Mouse (Mus musculus) heart, adult 9 months (tissue): Measurements from ENCODE around the gene Rtl8a.
"Not testable (repeated sequence)": the region's sequence is repeated elsewhere in the genome, so short reads cannot be mapped to it uniquely, and the experiment has no call there.

Source experiments
- DNase-seq, 2 experiments: peaks; one replicate each; pipeline ENCODE4 v3.0.0; 2022; ENCODE audit warnings: low spot score in 2 of 2

Gene Rtl8a

DNA sequence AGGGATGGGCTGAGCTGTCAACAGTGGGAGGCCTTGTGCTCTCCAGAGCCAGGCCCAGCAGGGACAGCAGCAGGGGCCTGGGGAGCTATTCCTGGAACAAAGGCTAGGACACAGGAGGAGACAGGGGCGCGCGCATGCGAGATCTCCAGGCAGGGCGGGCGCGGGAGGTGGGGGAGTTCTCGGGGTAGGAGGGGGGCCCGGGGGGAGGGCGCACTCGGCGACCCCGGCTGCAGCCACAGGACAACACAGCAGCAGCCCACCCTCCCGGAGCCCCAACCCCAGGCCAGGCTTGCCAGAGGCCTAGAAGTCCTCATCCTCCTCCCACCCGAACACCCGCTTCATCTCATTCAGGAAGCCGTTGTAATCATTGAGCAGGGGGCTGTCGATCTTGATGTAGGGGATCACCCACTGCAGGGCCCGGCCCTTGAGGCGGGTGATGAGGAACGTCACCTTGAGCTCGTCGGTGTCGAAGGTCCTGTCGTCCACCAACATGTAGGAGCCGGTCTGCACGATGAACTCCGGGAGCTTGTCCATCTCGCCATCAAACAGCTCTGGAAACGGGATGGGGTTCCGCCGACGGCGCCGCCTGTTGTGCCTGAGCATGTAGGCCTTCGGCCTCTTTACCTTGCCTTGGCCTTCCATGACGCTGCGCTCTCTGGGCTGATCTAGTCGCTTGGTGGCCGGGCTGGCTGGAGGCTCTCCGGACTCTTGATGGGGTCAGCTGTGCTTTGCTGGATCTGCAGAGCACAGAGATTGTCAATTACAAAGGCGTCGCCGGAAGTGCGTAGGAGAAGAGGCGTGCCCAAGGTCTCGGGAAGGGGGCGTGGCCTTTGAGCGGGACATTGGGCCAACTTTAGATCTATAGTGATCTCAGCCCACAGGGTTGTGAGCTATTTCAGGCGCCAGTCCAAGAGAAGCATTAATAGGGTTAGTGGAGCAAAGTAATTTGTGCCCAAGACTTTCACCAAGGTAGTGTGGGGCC, at the start of gene Rtl8a:
Rtl8a (minus strand) TSS at position 703 of the 982 bp plus-strand sequence.
- peak; percentile 77 to 85 for DNase-seq

DNA sequence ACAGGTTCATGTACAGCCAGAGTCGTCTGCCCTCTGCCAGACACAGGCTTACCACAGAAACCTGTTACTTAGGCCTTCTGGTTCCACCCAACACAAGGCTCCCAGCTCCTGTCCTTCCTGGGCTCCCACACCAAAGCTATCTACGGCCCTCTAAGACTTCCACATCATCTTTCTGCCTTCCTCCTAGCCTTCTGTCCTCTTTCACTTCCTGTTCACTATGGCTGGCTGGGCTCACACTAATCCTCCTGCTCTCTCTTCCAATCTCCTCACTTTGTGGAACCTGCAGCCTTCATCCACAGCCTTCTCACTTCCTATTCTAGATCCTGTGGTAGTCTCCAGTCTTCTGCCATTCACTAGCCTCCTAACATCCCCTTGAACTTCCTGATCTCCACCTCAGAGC, 49.7 kb upstream of the Rtl8a start:
- DNase-seq: no peak

DNA sequence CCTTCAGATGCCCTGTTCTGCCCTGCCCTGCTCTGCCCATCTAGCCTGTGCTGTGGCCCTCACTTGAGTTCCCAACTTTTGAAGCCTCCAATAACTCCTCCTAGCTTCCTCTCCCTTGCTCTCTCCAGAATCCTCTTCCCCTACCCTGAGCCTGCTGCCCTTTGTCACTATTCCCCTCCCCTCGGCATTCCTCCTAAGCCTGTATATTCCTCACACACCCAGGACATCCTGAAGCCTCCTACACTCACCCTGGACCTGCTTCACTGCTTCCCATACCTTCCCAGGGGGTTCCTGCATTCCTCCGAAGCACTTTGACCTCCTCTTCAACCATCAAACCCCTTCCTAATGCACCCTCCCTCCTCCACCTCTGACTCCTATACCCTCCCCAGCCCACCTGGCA, 48.6 kb upstream of the Rtl8a start:
- no peak for DNase-seq

DNA sequence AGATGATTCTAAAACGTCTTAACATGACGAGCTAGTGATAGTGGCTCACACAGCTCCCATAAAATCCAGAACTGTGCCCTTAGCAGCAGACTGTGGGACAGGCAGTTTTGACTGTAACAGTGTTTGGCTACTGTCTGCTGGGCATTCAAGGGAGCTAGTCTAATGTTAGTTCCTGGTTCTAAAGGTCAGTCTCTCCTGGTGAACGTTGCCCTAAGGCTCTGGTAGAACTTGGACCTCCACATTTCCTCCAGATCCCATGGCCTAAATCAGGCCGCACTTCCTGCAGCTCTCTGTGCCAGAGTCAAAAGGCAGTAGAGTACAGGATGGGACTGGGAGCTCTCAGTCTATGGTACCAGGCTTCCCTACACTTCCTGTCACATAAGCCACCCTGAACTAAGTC, 41.2 kb upstream of the Rtl8a start:
- DNase-seq: not testable (repeated sequence)

DNA sequence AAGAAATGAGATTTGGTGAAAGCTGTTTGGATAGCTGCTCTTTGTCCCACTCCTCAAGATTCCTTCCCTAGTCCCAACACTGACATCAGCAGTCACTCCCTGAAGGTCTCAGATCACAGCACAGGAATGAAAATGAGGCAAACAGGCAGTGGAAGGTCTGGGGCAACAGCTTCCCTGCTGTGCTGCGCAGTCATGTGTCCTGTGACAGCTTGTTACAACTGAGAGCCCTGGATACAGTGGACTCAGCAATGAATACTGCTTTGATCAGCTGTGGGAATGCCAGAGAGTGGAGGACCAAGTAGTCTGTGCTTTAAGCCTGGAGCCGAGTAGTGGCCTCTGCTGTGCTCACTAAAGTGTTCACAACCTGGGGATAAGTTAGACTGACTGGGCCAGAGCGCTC, 39.2 kb upstream of the Rtl8a start:
- DNase-seq: not testable (repeated sequence)

DNA sequence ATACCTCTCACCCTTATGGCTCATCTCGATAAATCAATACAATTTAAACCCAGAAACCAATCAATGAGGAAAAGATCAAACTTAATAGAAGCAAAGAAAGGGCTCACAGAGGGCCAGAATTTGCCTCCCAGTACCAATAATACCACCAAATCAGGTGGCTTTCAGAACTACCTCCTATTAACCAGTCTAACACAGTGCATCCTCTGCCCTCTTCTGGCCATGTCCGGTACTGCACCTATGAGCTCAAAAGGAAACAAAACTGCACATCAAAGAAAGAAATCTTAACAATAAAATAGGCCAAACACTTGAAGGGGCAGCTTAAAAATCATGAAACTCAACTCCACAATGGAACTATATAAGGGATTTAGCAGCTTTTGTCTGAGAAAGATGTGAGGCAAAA, 33.5 kb upstream of the Rtl8a start:
- DNase-seq: peak; percentile 4 to 40

DNA sequence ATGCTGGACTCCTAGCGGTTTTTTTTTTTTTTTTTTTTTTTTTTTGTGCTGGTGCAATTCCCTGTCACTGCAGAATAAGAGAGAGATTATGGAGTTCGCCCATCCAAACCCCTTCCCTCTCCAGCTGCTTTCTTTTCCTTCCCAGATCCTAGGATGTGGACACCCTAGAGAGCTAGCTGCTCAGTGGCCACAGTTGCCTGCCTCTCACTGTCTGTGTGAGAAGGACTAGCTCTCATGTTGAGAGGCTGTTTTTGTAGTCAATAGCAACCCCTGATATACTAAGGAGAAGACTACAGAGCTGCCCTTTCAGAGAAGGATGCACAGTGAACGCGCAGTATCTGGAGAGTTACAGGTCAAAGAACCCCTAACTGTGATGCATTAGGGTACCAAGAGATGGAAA, 27.2 kb upstream of the Rtl8a start:
- DNase-seq: not testable (repeated sequence)

DNA sequence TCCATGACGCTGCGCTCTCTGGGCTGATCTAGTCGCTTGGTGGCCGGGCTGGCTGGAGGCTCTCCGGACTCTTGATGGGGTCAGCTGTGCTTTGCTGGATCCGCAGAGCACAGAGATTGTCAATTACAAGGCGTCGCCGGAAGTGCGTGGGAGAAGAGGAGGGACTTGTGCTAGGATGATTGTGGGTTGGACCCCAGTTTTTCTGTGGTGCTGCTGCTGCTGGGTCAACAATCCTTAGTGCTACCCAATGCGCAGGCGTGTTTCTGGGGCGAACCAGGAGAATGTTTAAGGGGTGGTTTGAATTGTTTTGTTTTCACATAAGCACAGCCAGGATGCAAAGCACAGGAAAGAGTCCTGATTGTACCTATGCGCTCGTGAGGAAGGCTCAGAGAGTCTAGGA, 26.8 kb upstream of the Rtl8a start, which contains the start of gene Rtl8b:
Rtl8b (minus strand) TSS at position 115 of the 400 bp plus-strand sequence.
- peak; percentile 83 to 87 for DNase-seq

DNA sequence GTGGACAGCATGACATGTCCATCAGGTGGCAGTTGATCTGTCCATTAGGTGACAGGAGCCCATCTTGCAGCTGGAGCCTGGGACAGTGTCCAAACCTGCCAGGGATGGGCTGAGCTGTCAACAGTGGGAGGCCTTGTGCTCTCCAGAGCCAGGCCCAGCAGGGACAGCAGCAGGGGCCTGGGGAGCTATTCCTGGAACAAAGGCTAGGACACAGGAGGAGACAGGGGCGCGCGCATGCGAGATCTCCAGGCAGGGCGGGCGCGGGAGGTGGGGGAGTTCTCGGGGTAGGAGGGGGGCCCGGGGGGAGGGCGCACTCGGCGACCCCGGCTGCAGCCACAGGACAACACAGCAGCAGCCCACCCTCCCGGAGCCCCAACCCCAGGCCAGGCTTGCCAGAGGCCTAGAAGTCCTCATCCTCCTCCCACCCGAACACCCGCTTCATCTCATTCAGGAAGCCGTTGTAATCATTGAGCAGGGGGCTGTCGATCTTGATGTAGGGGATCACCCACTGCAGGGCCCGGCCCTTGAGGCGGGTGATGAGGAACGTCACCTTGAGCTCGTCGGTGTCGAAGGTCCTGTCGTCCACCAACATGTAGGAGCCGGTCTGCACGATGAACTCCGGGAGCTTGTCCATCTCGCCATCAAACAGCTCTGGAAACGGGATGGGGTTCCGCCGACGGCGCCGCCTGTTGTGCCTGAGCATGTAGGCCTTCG, 26.2 kb upstream of the Rtl8a start:
- DNase-seq: not testable (repeated sequence)

DNA sequence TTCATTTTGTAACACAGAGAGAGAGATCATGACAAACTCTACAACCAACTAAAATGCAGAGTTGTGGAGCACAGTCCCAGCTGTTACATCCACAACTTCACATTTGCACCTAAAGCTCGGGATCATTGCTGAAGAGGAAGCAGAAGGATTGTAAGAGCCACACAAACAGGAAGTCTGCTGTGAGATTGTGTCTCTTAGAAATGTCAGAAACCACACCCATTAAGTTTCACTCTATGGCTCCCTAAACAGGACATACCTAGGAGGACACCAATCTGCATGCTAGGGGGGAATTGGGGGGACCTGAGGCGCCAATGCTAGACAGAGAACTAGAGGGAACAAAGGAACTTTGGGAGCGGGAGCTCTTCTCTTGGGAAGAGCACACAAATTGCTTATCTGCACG, 9.4 kb upstream of the Rtl8a start:
- not testable (repeated sequence) for DNase-seq

DNA sequence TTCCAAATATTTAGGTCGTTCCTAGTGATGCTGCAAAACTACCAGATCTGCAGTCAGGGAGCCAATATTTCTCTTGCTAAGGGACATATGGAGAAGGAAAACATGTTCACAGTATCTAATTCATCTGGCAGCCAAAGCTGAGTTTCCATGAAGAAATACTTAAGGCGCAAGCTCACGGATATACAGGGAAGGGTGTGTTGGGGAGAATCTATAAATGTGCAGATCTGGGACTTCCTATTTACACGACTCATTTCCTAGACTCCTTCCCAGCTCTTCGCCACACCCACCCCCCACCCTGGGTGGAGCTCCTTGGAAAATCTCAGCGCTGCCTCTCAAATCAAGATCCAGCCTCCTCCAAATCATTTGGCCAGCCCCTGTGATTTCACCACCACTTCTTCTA, 2.4 kb upstream of the Rtl8a start:
- peak; percentile 2 to 13 for DNase-seq

DNA sequence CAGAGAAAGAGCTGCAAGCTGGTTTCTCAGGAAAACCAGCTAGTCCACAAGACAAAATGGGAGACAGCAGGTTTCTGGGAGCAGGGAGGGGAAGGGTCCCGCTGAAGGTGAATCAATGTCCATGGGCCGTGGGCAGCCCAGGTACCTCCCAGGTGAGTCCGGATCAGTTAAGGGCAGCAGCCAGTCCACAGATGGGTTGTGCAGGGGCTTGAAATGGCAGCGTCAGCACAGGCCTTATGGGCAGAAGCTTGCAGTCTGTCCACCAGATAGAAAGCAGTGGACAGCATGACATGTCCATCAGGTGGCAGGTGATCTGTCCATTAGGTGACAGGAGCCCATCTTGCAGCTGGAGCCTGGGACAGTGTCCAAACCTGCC, 890 bp downstream of the Rtl8a start:
- DNase-seq: peak in 1 of 2 experiments; percentile 4

DNA sequence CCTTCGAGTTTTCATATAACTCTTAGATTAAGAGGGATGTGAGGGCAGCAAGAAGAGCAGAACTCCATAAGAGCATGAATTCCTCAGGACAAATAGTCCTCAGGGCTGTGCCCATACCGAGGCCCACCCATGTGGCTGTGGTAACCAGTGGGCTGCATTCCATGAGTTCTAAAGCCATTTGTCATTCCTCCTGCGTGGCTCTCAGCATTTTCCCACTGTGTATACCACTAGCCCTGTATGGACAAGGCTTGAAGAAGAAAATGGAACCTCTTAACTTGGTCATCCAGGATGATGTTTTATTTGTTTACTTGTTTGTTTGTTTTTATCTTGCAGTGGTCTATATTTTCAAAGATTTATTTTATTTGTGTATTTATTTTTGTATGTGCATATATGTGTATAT, 5.4 kb downstream of the Rtl8a start:
- not testable (repeated sequence) for DNase-seq

DNA sequence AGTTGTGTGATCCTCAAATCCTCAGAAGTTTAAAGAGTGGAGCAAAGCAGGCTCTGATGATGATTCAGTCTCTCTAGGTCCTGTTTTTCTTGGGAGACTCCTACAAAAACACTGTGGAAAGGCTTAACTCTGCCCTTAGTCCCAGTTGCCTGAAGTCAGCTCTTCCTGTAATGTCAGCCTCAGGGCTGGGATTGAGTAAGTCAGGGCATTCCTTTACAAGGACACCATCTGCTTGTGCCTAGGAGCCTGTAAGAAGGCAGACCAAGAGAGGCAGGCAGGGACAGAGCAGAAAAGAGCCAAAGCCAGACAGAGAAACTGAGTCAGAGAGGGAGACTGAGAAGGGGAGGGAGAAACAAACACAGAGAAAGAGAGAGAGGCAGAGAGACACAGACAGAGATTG, 32.1 kb downstream of the Rtl8a start:
- DNase-seq: not testable (repeated sequence)

DNA sequence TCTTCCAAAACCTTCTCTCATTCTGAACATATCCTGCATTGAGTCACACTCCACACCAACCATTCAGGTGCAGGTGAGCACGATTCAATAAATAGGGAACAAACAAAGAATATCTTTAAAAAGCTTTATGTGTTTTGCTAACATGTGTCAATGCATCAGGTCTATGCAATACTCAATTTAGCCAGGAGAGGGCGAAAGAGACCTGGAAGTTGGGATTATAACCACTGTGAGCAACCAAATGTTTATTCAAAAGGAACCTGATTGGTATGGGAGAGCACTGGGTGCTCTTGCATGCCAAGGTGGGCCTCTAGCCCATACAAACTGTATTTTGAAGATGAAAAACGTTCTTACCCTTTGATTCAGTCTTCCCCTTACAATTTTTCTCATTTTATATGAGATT, 32.9 kb downstream of the Rtl8a start:
- peak; percentile 21 to 63 for DNase-seq

DNA sequence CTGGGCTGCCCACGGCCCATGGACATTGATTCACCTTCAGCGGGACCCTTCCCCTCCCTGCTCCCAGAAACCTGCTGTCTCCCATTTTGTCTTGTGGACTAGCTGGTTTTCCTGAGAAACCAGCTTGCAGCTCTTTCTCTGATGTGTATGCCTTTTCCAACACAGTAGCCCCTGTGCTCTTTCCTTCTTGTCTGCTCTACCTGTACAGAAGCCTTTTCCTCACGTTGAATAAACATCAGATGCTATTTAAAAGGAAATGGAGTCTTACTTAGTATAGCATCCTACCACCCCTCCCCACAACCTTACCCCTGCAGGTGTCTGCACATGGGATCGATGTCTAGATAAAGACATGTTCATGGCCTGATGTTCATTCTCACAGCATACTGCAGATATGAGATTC, 34.6 kb downstream of the Rtl8a start, which contains the start of gene Gm14597:
Gm14597 (minus strand) TSS at position 101 of the 400 bp plus-strand sequence.
- DNase-seq: not testable (repeated sequence)

DNA sequence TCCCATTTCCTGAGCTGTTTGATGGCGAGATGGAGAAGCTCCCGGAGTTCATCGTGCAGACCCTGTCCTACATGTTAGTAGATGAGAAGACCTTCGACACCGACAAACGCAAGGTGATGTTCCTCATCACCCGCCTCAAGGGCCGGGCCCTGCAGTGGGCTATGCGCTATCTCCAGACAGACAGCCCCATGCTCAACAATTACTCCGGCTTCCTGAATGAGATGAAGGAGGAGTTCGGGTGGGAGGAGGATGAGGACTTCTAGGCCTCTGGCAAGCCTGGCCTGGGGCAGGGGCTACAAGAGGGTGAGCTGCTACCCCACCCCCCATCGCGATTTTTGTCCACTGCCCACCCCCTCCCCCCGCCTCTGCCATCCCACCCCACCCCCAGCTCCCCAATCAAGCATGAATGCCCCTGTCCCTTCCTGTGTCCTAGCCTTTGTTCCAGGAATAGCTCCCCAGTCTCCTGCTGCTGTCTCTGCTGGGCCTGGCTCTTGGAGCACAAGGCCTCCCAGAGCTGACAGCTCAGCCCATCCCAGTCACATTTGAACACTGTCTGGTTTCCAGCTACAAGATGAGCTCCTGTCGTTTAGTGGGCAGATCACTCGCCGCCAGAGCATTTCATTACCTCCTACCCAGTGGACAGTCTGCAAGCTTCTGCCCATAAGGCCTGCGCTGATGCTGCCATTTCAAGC, 35.2 kb downstream of the Rtl8a start:
- DNase-seq: no peak

DNA sequence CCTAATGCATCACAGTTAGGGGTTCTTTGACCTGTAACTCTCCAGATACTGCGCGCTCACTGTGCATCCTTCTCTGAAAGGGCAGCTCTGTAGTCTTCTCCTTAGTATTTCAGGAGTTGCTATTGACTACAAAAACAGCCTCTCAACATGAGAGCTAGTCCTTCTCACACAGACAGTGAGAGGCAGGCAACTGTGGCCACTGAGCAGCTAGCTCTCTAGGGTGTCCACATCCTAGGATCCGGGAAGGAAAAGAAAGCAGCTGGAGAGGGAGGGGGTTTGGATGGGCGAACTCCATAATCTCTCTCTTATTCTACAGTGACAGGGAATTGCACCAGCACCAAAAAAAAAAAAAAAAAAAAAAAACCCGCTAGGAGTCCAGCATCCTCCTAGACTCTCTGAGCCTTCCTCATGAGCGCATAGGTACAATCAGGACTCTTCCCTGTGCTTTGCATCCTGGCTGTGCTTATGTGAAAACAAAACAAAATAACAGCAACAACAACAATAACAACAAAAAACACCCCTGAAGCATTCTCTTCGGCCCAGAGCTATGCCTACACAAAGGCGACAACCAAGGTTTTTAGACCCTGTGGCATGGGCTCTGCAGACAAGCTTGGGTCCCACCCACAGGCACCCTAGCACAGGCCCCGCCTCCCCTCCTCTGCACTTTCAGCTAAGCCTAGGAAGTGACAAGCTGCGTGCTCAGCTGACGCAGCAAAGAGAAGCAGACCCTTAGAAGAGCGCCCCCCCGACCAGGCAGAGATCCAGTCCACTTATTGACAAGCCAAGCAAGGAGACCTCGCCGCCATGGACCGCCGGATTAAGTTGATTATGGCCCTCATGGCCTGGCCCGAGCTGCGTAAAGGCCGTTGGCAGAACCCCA, 36.0 kb downstream of the Rtl8a start, which contains the start of gene Rtl8c:
Rtl8c (plus strand) TSS at position 791 of the 880 bp plus-strand sequence.
- peak; percentile 55 to 56 for DNase-seq

DNA sequence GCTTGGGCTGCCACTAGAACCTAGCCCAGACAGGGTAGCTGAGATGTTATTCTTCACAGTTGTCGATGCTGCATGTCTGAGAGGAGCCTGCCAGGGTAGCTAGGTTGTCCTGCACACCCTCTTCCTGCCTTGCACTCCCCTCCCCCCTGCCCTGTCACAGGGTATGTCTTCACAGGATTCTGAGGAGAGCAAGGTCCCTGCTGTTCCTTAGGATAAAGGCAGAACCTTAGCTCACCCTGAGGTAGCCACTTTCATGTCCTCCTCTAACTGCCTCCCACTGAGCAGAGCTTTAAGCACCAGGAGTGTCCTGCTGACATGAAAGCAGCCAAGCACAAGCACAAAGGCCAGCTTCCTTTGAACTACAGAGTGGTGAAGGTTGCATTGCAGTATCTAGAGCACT, 37.3 kb downstream of the Rtl8a start:
- not testable (repeated sequence) for DNase-seq

DNA sequence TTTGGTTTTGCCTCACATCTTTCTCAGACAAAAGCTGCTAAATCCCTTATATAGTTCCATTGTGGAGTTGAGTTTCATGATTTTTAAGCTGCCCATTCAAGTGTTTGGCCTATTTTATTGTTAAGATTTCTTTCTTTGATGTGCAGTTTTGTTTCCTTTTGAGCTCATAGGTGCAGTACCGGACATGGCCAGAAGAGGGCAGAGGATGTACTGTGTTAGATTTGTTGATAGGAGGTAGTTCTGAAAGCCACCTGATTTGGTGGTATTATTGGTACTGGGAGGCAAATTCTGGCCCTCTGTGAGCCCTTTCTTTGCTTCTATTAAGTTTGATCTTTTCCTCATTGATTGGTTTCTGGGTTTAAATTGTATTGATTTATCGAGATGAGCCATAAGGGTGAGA, 43.5 kb downstream of the Rtl8a start:
- DNase-seq: peak in 1 of 2 experiments; percentile 24
